In genomic region chr17:5969246-5969645, GRCm38 (mm10) we compare ENCODE assay signal across 18 mouse cellular contexts. TPM values are rescaled to one million over a fixed set of nuclear protein-coding genes. Genes with fewer than 3 reads are reported as not detected.
A peak's percentile ranks its signal among the peaks of the same experiment; 100 is the strongest.
DNase-seq lines count a peak whose midpoint lies in the region; ATAC-seq lines count a peak whose summit lies in the region.
"Had no signal": no experiment of that assay in that cellular context is flagged by ENCODE, and none has a peak within 500 bp of the region (broad histone marks: within the 10 kb centered on the region; RNA-seq: fewer than 3 reads in every experiment).

No protein-coding gene starts in this region.

- WGBS in midbrain, embryonic 16.5 days: 40% methylated on average over 3 of the region's 3 CpGs

- H3K27me3 ChIP-seq in midbrain, embryonic 16.5 days (ENCODE audit: control insufficient read depth, insufficient read depth, low read depth, low read length): no peaks in the 10 kb centered on the region
- H3K27me3 ChIP-seq: heart, embryonic 13.5 days; neural tube, embryonic 13.5 days had no signal

- H3K36me3 ChIP-seq in midbrain, embryonic 16.5 days (ENCODE audit: control insufficient read depth, insufficient read depth, low read length): no peaks in the 10 kb centered on the region
- H3K36me3 ChIP-seq: embryonic facial prominence, embryonic 10.5 days; heart, embryonic 13.5 days; neural tube, embryonic 13.5 days had no signal

- no peak overlapping the region for H3K9ac ChIP-seq in midbrain, embryonic 16.5 days (ENCODE audit: low read depth, low read length)
- H3K9ac ChIP-seq: heart, embryonic 13.5 days; neural tube, embryonic 13.5 days had no signal

- H3K27ac ChIP-seq in midbrain, embryonic 16.5 days (ENCODE audit: low read length): no peak overlapping the region
- H3K27ac ChIP-seq: embryonic facial prominence, embryonic 10.5 days; heart, embryonic 13.5 days; neural tube, embryonic 13.5 days had no signal

- DNase-seq in frontal cortex, adult 2 months (ENCODE audit: extremely low spot score in 1 of 2, low spot score in 1 of 2): no peak
- DNase-seq in left cerebral cortex, postnatal 4 days: peak; percentile 42
- DNase-seq in left cerebral cortex, postnatal 10 days (ENCODE audit: extremely low spot score in 1 of 2, low spot score in 2 of 2): no peak
- DNase-seq in brain, adult 2 months (ENCODE audit: low read depth, low spot score): peak; percentile 92
- DNase-seq in heart, adult 18-20 months: no peak
- DNase-seq in frontal cortex, postnatal 25 days (ENCODE audit: low spot score in 2 of 2): no peak
- DNase-seq: cerebellum, adult 11-12 months; cerebellum, postnatal 36 days; kidney, adult 9 months; kidney, postnatal 4 days; right cerebral cortex, postnatal 4 days had no signal

- peak; percentile 38; the same call in 1 of the 2 replicates for ATAC-seq in frontal cortex, adult (ENCODE audit: low TSS enrichment)
- ATAC-seq in midbrain, embryonic 16.5 days: 0 out of 2 replicates have a peak, but pooled peaks have one; percentile 42
- ATAC-seq: activated CD4-positive, CD25-positive, alpha-beta regulatory T cell, adult 4 months had no signal

- H3K9me3 ChIP-seq in midbrain, embryonic 16.5 days (replicated peaks; ENCODE audit: control insufficient read depth, low read length, poor library complexity, severe bottlenecking): no peaks in the 10 kb centered on the region
- H3K9me3 ChIP-seq: embryonic facial prominence, embryonic 10.5 days; heart, embryonic 13.5 days; neural tube, embryonic 13.5 days had no signal

- no peak overlapping the region for H3K4me2 ChIP-seq in midbrain, embryonic 16.5 days (ENCODE audit: low read length)
- H3K4me2 ChIP-seq: heart, embryonic 13.5 days; neural tube, embryonic 13.5 days had no signal

- H3K4me1 ChIP-seq in midbrain, embryonic 16.5 days (ENCODE audit: control insufficient read depth, insufficient read depth, low read length): no peaks in the 10 kb centered on the region
- H3K4me1 ChIP-seq: heart, embryonic 13.5 days had no signal

- intact Hi-C loops in left cerebral cortex, postnatal 4 days (cut with DNase I): no loop called here
- intact Hi-C loops in left cerebral cortex, postnatal 10 days (cut with DNase I): no loop called here

- H3K4me3 ChIP-seq in midbrain, embryonic 16.5 days (ENCODE audit: low read depth, low read length): no peak overlapping the region
- H3K4me3 ChIP-seq: embryonic facial prominence, embryonic 10.5 days; erythroblast, embryonic 14.5 days; heart, embryonic 13.5 days; neural tube, embryonic 13.5 days had no signal

RNA-seq across cellular contexts. Expression of gene Synj2, which starts 28.2 kb away (rescaled TPM):
- polyA plus RNA-seq in frontal cortex, adult 2 months (2012; rRNA removed): 19.9 and 23.6 TPM in 2 replicates
- 10 to 100 TPM in 1 of 2 experiments, 1 to 10 TPM in 1; 9.7 to 13.3 TPM for total RNA-seq in left cerebral cortex, postnatal 4 days (2021)
- 10 to 100 TPM; 32.8 to 34.8 TPM for total RNA-seq in left cerebral cortex, postnatal 10 days (2021)
- polyA plus RNA-seq in midbrain, embryonic 16.5 days (2015; fragmentation: Nextera tagmentation; extraction: Ambion mirVana): 0.93 and 1.5 TPM in 2 replicates
- total RNA-seq in heart, adult 18-20 months (2021): 10 to 100 TPM; 45.2 to 58.1 TPM
- polyA plus RNA-seq: erythroblast, embryonic 14.5 days had no signal

Comparison
In these comparisons a context has a peak if more than half of its experiments do, and no peak if none do; other contexts are left out.
1. DNase-seq: peak in left cerebral cortex, postnatal 4 days (single experiment) and brain, adult 2 months (single experiment); none in frontal cortex, adult 2 months (0 of 2), left cerebral cortex, postnatal 10 days (0 of 2), heart, adult 18-20 months (0 of 2) and frontal cortex, postnatal 25 days (0 of 2).